Mouse (Mus musculus): ENCODE data around the gene Lrrc72. TPM values are rescaled to one million over a fixed set of nuclear protein-coding genes. Genes with fewer than 3 reads are reported as not detected.
A peak's percentile ranks its signal among the peaks of the same experiment; 100 is the strongest.
"Not testable (repeated sequence)": the region's sequence is repeated elsewhere in the genome, so short reads cannot be mapped to it uniquely, and the experiment has no call there.

The Lrrc72 gene
- polyA plus RNA-seq, 1 experiment = not detected

DNA sequence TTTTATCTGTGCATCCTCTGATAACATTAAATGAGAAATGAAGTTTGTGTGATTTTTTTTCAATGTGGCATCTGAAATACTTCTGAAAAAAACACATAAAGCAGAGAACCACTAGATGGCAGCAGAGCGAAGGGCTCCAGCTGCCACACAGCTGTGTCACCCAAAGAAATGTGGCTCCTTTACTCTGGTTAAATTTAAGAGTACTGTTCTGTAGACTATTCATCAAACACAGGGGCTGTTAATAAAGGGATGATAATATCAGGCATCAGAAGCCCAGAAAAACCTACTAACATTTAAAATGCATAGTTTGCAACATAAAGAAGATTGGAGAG is 38.1 kb downstream of the Lrrc72 start:
- Histone ChIP-seq H3K4me3 (ENCODE audit: insufficient read depth, low read depth, low read length) (no peak overlapping the region), H3K36me3 (ENCODE audit: control insufficient read depth, insufficient read depth, low read length) (no peaks in the 10 kb centered on the region), H3K27ac (ENCODE audit: insufficient read depth, low read depth, low read length) (no peak overlapping the region), H3K27me3 (replicated peaks; ENCODE audit: control insufficient read depth, insufficient read depth, low read length) (no peaks in the 10 kb centered on the region), H3K4me1 (ENCODE audit: control insufficient read depth, insufficient read depth, low read length) (peaks cover 4% of the 10 kb centered on the region; the same call in 1 of the 2 replicates)
- no peak for TF ChIP-seq POLR2A (IDR thresholded peaks at IDR 0.05; ENCODE audit: low read depth, low read length)
- peak; percentile 83 for TF ChIP-seq CTCF (conservative IDR thresholded peaks at IDR 0.05; ENCODE audit: insufficient read depth, insufficient read length, low read depth, low read length)
- DNase-seq = peak; percentile 59
- WGBS = 0% methylated on average over 1 of the region's 1 CpGs

GRCm38 (mm10) chr12:36214389-36215148 is 38.6 kb downstream of the Lrrc72 start:
- Histone ChIP-seq H3K4me3 (ENCODE audit: insufficient read depth, low read depth, low read length) (no peak overlapping the region), H3K27ac (ENCODE audit: insufficient read depth, low read depth, low read length) (no peak overlapping the region), H3K36me3 (ENCODE audit: control insufficient read depth, insufficient read depth, low read length) (no peaks in the 10 kb centered on the region), H3K27me3 (replicated peaks; ENCODE audit: control insufficient read depth, insufficient read depth, low read length) (no peaks in the 10 kb centered on the region), H3K4me1 (ENCODE audit: control insufficient read depth, insufficient read depth, low read length) (peaks cover 4% of the 10 kb centered on the region; the same call in 1 of the 2 replicates)
- WGBS = 47% methylated on average over 8 of the region's 8 CpGs
- DNase-seq = no peak
- no peak for TF ChIP-seq POLR2A (IDR thresholded peaks at IDR 0.05; ENCODE audit: low read depth, low read length)
- no peak for TF ChIP-seq CTCF (conservative IDR thresholded peaks at IDR 0.05; ENCODE audit: insufficient read depth, insufficient read length, low read depth, low read length)

DNA sequence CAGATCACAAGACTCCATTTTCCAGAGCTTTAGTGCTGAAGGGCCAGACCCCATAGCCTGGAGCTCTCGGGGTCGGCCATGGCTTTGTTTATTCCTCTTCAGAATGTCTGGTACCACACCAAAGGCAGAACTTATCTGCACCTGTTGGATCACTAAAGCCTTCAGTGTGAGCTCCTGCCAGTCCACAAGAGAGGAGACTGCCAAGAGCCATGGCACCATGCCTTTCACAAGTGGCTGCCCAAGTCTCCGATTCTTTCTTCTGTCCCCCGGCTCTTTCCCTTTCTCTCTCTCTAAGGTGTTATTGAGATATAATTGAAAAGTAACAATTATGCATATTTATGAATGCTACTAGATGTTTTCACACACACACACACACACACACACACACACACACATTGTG is 43.1 kb downstream of the Lrrc72 start:
- H3K4me3 ChIP-seq (ENCODE audit: insufficient read depth, low read depth, low read length) = no peak overlapping the region
- no peak for DNase-seq
- no peaks in the 10 kb centered on the region for H3K36me3 ChIP-seq (ENCODE audit: control insufficient read depth, insufficient read depth, low read length)
- TF ChIP-seq POLR2A (IDR thresholded peaks at IDR 0.05; ENCODE audit: low read depth, low read length) (no peak), CTCF (conservative IDR thresholded peaks at IDR 0.05; ENCODE audit: insufficient read depth, insufficient read length, low read depth, low read length) (no peak)
- 84% methylated on average over 4 of the region's 4 CpGs for whole genome bisulfite sequencing
- no peak overlapping the region for H3K27ac ChIP-seq (ENCODE audit: insufficient read depth, low read depth, low read length)
- no peaks in the 10 kb centered on the region for H3K4me1 ChIP-seq (ENCODE audit: control insufficient read depth, insufficient read depth, low read length)
- no peaks in the 10 kb centered on the region for H3K27me3 ChIP-seq (replicated peaks; ENCODE audit: control insufficient read depth, insufficient read depth, low read length)

- Histone ChIP-seq H3K27ac (ENCODE audit: insufficient read depth, low read depth, low read length) (no peak overlapping the region), H3K27me3 (replicated peaks; ENCODE audit: control insufficient read depth, insufficient read depth, low read length) (no peaks in the 10 kb centered on the region), H3K4me3 (ENCODE audit: insufficient read depth, low read depth, low read length) (peak overlapping the region; percentile 29), H3K36me3 (ENCODE audit: control insufficient read depth, insufficient read depth, low read length) (no peaks in the 10 kb centered on the region), H3K4me1 (ENCODE audit: control insufficient read depth, insufficient read depth, low read length) (no peaks in the 10 kb centered on the region)
- 53% methylated on average over 19 of the region's 19 CpGs for WGBS
- TF ChIP-seq POLR2A (IDR thresholded peaks at IDR 0.05; ENCODE audit: low read depth, low read length) (no peak), CTCF (conservative IDR thresholded peaks at IDR 0.05; ENCODE audit: insufficient read depth, insufficient read length, low read depth, low read length) (no peak)
- no peak for DNase-seq
Measured at GRCm38 (mm10) chr12:36208456-36208855, 44.7 kb downstream of the Lrrc72 start.

GRCm38 (mm10) chr12:36207800-36208148 is 45.4 kb downstream of the Lrrc72 start:
- DNase-seq = no peak
- TF ChIP-seq POLR2A (IDR thresholded peaks at IDR 0.05; ENCODE audit: low read depth, low read length) (no peak), CTCF (conservative IDR thresholded peaks at IDR 0.05; ENCODE audit: insufficient read depth, insufficient read length, low read depth, low read length) (no peak)
- no peaks in the 10 kb centered on the region for H3K4me1 ChIP-seq (ENCODE audit: control insufficient read depth, insufficient read depth, low read length)
- no peaks in the 10 kb centered on the region for H3K36me3 ChIP-seq (ENCODE audit: control insufficient read depth, insufficient read depth, low read length)
- no peak overlapping the region for H3K27ac ChIP-seq (ENCODE audit: insufficient read depth, low read depth, low read length)
- no peak overlapping the region for H3K4me3 ChIP-seq (ENCODE audit: insufficient read depth, low read depth, low read length)
- WGBS = 66% methylated on average over 7 of the region's 7 CpGs
- H3K27me3 ChIP-seq (replicated peaks; ENCODE audit: control insufficient read depth, insufficient read depth, low read length) = no peaks in the 10 kb centered on the region

- no peak for TF ChIP-seq POLR2A (IDR thresholded peaks at IDR 0.05; ENCODE audit: low read depth, low read length)
- TF ChIP-seq CTCF (conservative IDR thresholded peaks at IDR 0.05; ENCODE audit: insufficient read depth, insufficient read length, low read depth, low read length) = no peak
- Histone ChIP-seq H3K27ac (ENCODE audit: insufficient read depth, low read depth, low read length) (no peak overlapping the region), H3K4me3 (ENCODE audit: insufficient read depth, low read depth, low read length) (no peak overlapping the region), H3K27me3 (replicated peaks; ENCODE audit: control insufficient read depth, insufficient read depth, low read length) (no peaks in the 10 kb centered on the region), H3K36me3 (ENCODE audit: control insufficient read depth, insufficient read depth, low read length) (no peaks in the 10 kb centered on the region), H3K4me1 (ENCODE audit: control insufficient read depth, insufficient read depth, low read length) (no peaks in the 10 kb centered on the region)
- 42% methylated on average over 9 of the region's 9 CpGs for WGBS
- DNase-seq = peak; percentile 81
Measured at GRCm38 (mm10) chr12:36207072-36207799, 46.0 kb downstream of the Lrrc72 start.

- not testable (repeated sequence) for DNase-seq; H3K27ac ChIP-seq (ENCODE audit: insufficient read depth, low read depth, low read length); H3K36me3 ChIP-seq (ENCODE audit: control insufficient read depth, insufficient read depth, low read length); H3K4me3 ChIP-seq (ENCODE audit: insufficient read depth, low read depth, low read length); H3K4me1 ChIP-seq (ENCODE audit: control insufficient read depth, insufficient read depth, low read length); H3K27me3 ChIP-seq (replicated peaks; ENCODE audit: control insufficient read depth, insufficient read depth, low read length)
- whole genome bisulfite sequencing = 65% methylated on average over 5 of the region's 5 CpGs
Measured at GRCm38 (mm10) chr12:36205579-36206119, 47.5 kb downstream of the Lrrc72 start.

All from kidney, adult 2 months (tissue).